Mouse (Mus musculus) G1E (cell line): Measurements from ENCODE around the gene Rabl3.

Source experiments
- CTCF ChIP-seq: IDR thresholded peaks from 2 replicates; pipeline ENCODE4 v1.5.1; 2012; ENCODE audit warnings: low read depth, low read length, inconsistent platforms, mixed read lengths
- GATA1 ChIP-seq: IDR thresholded peaks from 2 replicates; pipeline ENCODE4 v1.6.1; 2012; ENCODE audit warnings: borderline replicate concordance, low read length, inconsistent platforms, mixed read lengths
- GATA2 ChIP-seq: IDR thresholded peaks from 2 replicates; pipeline ENCODE4 v1.6.1; 2012; ENCODE audit warnings: low read depth, low read length, inconsistent platforms, borderline replicate concordance
- POLR2AphosphoS5 ChIP-seq: IDR thresholded peaks from 2 replicates; pipeline ENCODE4 v1.6.1; 2012; ENCODE audit warnings: low read depth, low read length, inconsistent platforms; ENCODE audit not compliant: insufficient replicate concordance
- TAL1 ChIP-seq: conservative IDR thresholded peaks from 2 replicates; pipeline ENCODE4 v1.6.1; 2012; ENCODE audit warnings: low read depth, low read length, inconsistent platforms, mixed read lengths

GRCm38 (mm10) chr16:37550266-37550665, 10.6 kb downstream of the Rabl3 start:
- TF ChIP-seq CTCF (no peak), GATA1 (no peak), TAL1 (no peak), POLR2AphosphoS5 (no peak), GATA2 (no peak)
